Mouse (Mus musculus) cortical plate, adult 2 months (tissue): ENCODE measurements around the gene Sall1.

ENCODE experiments used
- CTCF ChIP-seq: fragments of 200-500 bp; IDR thresholded peaks from 2 replicates; pipeline ENCODE4 v1.5.1; 2011; ENCODE audit warnings: mild to moderate bottlenecking, control low read depth, low read length; ENCODE audit not compliant: insufficient read depth; ENCODE audit errors: extremely low read depth
- POLR2A ChIP-seq: fragments of 200-500 bp; IDR thresholded peaks from 2 replicates; pipeline ENCODE4 v1.6.1; 2011; ENCODE audit warnings: mild to moderate bottlenecking, low read length, control low read depth; ENCODE audit not compliant: insufficient read depth; ENCODE audit errors: extremely low read depth

DNA sequence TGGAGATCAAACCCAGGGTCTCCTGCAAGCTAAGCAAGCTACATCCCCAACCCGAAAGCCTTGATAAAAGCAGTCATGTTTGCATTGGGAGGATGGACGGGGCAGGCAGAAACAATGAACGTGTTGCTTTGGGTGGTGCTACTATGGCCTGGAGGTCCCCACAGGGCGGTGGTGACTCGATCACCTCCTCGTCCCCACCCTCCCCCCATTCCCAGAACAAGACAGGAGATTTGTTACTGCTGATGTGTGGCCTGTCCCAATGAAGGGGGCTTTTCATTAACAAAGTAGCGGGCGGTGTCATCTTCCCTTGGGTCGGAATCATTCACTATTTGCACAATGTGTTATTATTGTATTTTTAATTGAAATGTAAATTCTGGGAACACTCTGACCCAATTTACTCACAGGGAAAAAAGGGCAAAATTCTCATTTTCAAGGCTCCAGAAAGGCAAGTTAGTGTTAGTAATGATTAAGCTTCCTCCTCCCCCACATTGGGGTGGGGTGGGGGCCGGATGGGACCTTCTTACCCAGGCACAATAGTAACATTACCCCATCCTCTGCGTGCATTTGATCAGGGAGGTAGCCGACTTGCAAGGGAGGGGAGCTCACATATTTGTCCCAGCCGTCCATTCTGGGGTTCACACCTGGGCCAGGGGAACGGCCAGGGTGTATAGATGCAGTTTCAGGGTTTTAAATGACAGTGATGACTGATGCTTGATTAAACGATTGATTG lies 52.0 kb downstream of the Sall1 start:
- TF ChIP-seq CTCF (no peak), POLR2A (no peak)
